Mouse (Mus musculus) kidney, embryonic 16.5 days (tissue): ENCODE measurements around the gene Mypop. TPM values are rescaled to one million over a fixed set of nuclear protein-coding genes. Genes with fewer than 3 reads are reported as not detected.
A peak's percentile ranks its signal among the peaks of the same experiment; 100 is the strongest.

ENCODE experiments used
- ATAC-seq: fragments of 200-750 bp; cut with Nextera tagmentation; 2 replicates; pipeline ENCODE4 v1.8.0; 2017; ENCODE audit warnings: moderate TSS enrichment; ENCODE audit not compliant: low FRiP score, low TSS enrichment
- H3K27ac ChIP-seq: fragments of 300-500 bp; sonication (generic); 2 replicates; pipeline ENCODE4 v1.5.1; 2014; ENCODE audit warnings: low read length
- H3K27me3 ChIP-seq: fragments of 300-500 bp; sonication (generic); 2 replicates; pipeline ENCODE4 v1.6.1; 2014; ENCODE audit warnings: low read length, control low read depth, mixed read lengths; ENCODE audit not compliant: insufficient read depth
- H3K36me3 ChIP-seq: fragments of 300-500 bp; sonication (generic); 2 replicates; pipeline ENCODE4 v1.6.1; 2014; ENCODE audit warnings: low read length, control low read depth, mixed read lengths; ENCODE audit not compliant: insufficient read depth
- H3K4me1 ChIP-seq: fragments of 300-500 bp; sonication (generic); 2 replicates; pipeline ENCODE4 v1.6.1; 2014; ENCODE audit warnings: low read length, control low read depth, mixed read lengths; ENCODE audit not compliant: insufficient read depth
- H3K4me2 ChIP-seq: fragments of 300-500 bp; sonication (generic); replicated peaks from 2 replicates; pipeline ENCODE4 v1.6.1; 2014; ENCODE audit warnings: low read depth, low read length
- H3K4me3 ChIP-seq: fragments of 300-500 bp; sonication (generic); 2 replicates; pipeline ENCODE4 v1.5.1; 2014; ENCODE audit warnings: mild to moderate bottlenecking, low read length
- H3K9ac ChIP-seq: fragments of 300-500 bp; sonication (generic); replicated peaks from 2 replicates; pipeline ENCODE4 v1.6.1; 2014; ENCODE audit warnings: low read length
- H3K9me3 ChIP-seq: fragments of 300-500 bp; sonication (generic); 2 replicates; pipeline ENCODE4 v1.6.1; 2016; ENCODE audit warnings: low read length, control low read depth
- WGBS: fragments of 180-500 bp; shearing (Covaris S2); extraction: QIAGEN DNeasy Blood & Tissue Kit; methylation state at CpG from one replicate; pipeline ENCODE4 v1.1.7; 2014; 5-methylcytosine and 5-hydroxymethylcytosine counted together
- polyA plus RNA-seq: library from polyadenylated mRNA; unstranded; fragments of >200 nt; fragmentation: Nextera tagmentation; extraction: Ambion mirVana; gene quantifications from 2 replicates; pipeline ENCODE4 v1.2.1, GENCODE M21; 2015

Mypop gene
- polyA plus RNA-seq, 1 experiment from 2014 or later = 3.3 TPM

GRCm38 (mm10) chr7:18959446-18959845 is 31.6 kb upstream of the Mypop start:
- peaks cover 31% of the 10 kb centered on the region for H3K4me1 ChIP-seq
- H3K27me3 ChIP-seq = peaks cover 71% of the 10 kb centered on the region
- no peak overlapping the region for H3K4me2 ChIP-seq
- H3K4me3 ChIP-seq = no peak overlapping the region
- WGBS = 48% methylated on average over 8 of the region's 8 CpGs
- no peak for ATAC-seq
- no peaks in the 10 kb centered on the region for H3K9me3 ChIP-seq
- H3K36me3 ChIP-seq = no peaks in the 10 kb centered on the region
- H3K9ac ChIP-seq = no peak overlapping the region
- H3K27ac ChIP-seq = no peak overlapping the region

- H3K9me3 ChIP-seq = no peaks in the 10 kb centered on the region
- H3K27me3 ChIP-seq = peaks cover 82% of the 10 kb centered on the region
- no peak overlapping the region for H3K9ac ChIP-seq
- 2% methylated on average over 17 of the region's 17 CpGs for WGBS
- H3K36me3 ChIP-seq = no peaks in the 10 kb centered on the region
- H3K4me1 ChIP-seq = peaks cover 29% of the 10 kb centered on the region
- ATAC-seq = no peak
- peak overlapping the region; percentile 44 for H3K4me2 ChIP-seq
- H3K4me3 ChIP-seq = peak overlapping the region; percentile 8
- H3K27ac ChIP-seq = no peak overlapping the region
Observed at GRCm38 (mm10) chr7:18962171-18962792, 28.8 kb upstream of the Mypop start.

- Histone ChIP-seq H3K27me3 (peaks cover 81% of the 10 kb centered on the region), H3K4me3 (peak overlapping the region; percentile 8), H3K9me3 (no peaks in the 10 kb centered on the region), H3K4me1 (peaks cover 24% of the 10 kb centered on the region), H3K36me3 (no peaks in the 10 kb centered on the region), H3K27ac (no peak overlapping the region), H3K4me2 (peak overlapping the region; percentile 44), H3K9ac (no peak overlapping the region)
- 4% methylated on average over 20 of the region's 20 CpGs for WGBS
- ATAC-seq = no peak
Observed at GRCm38 (mm10) chr7:18962795-18963194, 28.2 kb upstream of the Mypop start.

GRCm38 (mm10) chr7:18963294-18963843 is 27.7 kb upstream of the Mypop start:
- no peaks in the 10 kb centered on the region for H3K9me3 ChIP-seq
- no peaks in the 10 kb centered on the region for H3K36me3 ChIP-seq
- H3K4me2 ChIP-seq = peak overlapping the region; percentile 44
- peaks cover 21% of the 10 kb centered on the region for H3K4me1 ChIP-seq
- H3K4me3 ChIP-seq = no peak overlapping the region
- peaks cover 80% of the 10 kb centered on the region for H3K27me3 ChIP-seq
- no peak for ATAC-seq
- H3K9ac ChIP-seq = no peak overlapping the region
- 2% methylated on average over 19 of the region's 19 CpGs for WGBS
- H3K27ac ChIP-seq = no peak overlapping the region

GRCm38 (mm10) chr7:18965312-18965711 is 25.7 kb upstream of the Mypop start:
- no peak overlapping the region for H3K27ac ChIP-seq
- no peak overlapping the region for H3K4me3 ChIP-seq
- peaks cover 62% of the 10 kb centered on the region for H3K27me3 ChIP-seq
- no peaks in the 10 kb centered on the region for H3K9me3 ChIP-seq
- H3K4me2 ChIP-seq = no peak overlapping the region
- ATAC-seq = no peak
- no peak overlapping the region for H3K9ac ChIP-seq
- 80% methylated on average over 5 of the region's 5 CpGs for WGBS
- H3K4me1 ChIP-seq = peaks cover 17% of the 10 kb centered on the region
- H3K36me3 ChIP-seq = no peaks in the 10 kb centered on the region

GRCm38 (mm10) chr7:18967603-18968002 is 23.4 kb upstream of the Mypop start:
- Histone ChIP-seq H3K27me3 (peaks cover 39% of the 10 kb centered on the region), H3K27ac (no peak overlapping the region), H3K4me3 (no peak overlapping the region), H3K4me2 (no peak overlapping the region), H3K4me1 (peaks cover 15% of the 10 kb centered on the region), H3K36me3 (no peaks in the 10 kb centered on the region), H3K9ac (no peak overlapping the region), H3K9me3 (0 out of 2 replicates have a peak, but pooled peaks cover 4% of the 10 kb centered on the region)
- 0 out of 2 replicates have a peak, but pooled peaks have one; percentile 43 for ATAC-seq
- WGBS = 8% methylated on average over 8 of the region's 8 CpGs

GRCm38 (mm10) chr7:18970956-18971355 is 20.1 kb upstream of the Mypop start:
- WGBS = 90% methylated on average over 3 of the region's 3 CpGs
- no peak for ATAC-seq

GRCm38 (mm10) chr7:18978381-18978780 is 12.7 kb upstream of the Mypop start:
- ATAC-seq = no peak
- no peak overlapping the region for H3K9ac ChIP-seq
- H3K27me3 ChIP-seq = no peaks in the 10 kb centered on the region
- H3K9me3 ChIP-seq = no peaks in the 10 kb centered on the region
- H3K4me1 ChIP-seq = no peaks in the 10 kb centered on the region
- H3K36me3 ChIP-seq = no peaks in the 10 kb centered on the region
- no peak overlapping the region for H3K4me2 ChIP-seq
- 84% methylated on average over 9 of the region's 9 CpGs for WGBS
- H3K27ac ChIP-seq = no peak overlapping the region
- no peak overlapping the region for H3K4me3 ChIP-seq

More at GRCm38 (mm10) chr7:18970956-18971355, 20.1 kb upstream of the Mypop start:
- no peaks in the 10 kb centered on the region for H3K4me1 ChIP-seq
- H3K4me3 ChIP-seq = no peak overlapping the region
- H3K27ac ChIP-seq = no peak overlapping the region
- peaks cover 7% of the 10 kb centered on the region for H3K27me3 ChIP-seq
- no peak overlapping the region for H3K4me2 ChIP-seq
- no peak overlapping the region for H3K9ac ChIP-seq
- H3K9me3 ChIP-seq = 0 out of 2 replicates have a peak, but pooled peaks cover 4% of the 10 kb centered on the region
- H3K36me3 ChIP-seq = no peaks in the 10 kb centered on the region

- WGBS = 72% methylated on average over 2 of the region's 2 CpGs
- 0 out of 2 replicates have a peak, but pooled peaks cover 6% of the 10 kb centered on the region for H3K27me3 ChIP-seq
- H3K9me3 ChIP-seq = no peaks in the 10 kb centered on the region
- H3K4me2 ChIP-seq = no peak overlapping the region
- no peak overlapping the region for H3K27ac ChIP-seq
- H3K36me3 ChIP-seq = no peaks in the 10 kb centered on the region
- no peak overlapping the region for H3K4me3 ChIP-seq
- ATAC-seq = no peak
- H3K9ac ChIP-seq = no peak overlapping the region
- peaks cover 11% of the 10 kb centered on the region for H3K4me1 ChIP-seq
Observed at GRCm38 (mm10) chr7:18986503-18986902, 4.5 kb upstream of the Mypop start.

- Histone ChIP-seq H3K4me3 (no peak within 1 kb of the TSS), H3K27me3 (0 out of 2 replicates have a peak, but pooled peaks cover 12% of the 10 kb centered on the region), H3K9ac (no peak within 1 kb of the TSS), H3K4me1 (peaks cover 17% of the 10 kb centered on the region), H3K36me3 (no peaks in the 10 kb centered on the region), H3K4me2 (no peak within 1 kb of the TSS), H3K27ac (no peak within 1 kb of the TSS), H3K9me3 (no peaks in the 10 kb centered on the region)
- ATAC-seq = no peak
- WGBS = 37% methylated on average over 2 of the region's 2 CpGs
Observed at GRCm38 (mm10) chr7:18987100-18987499, 3.9 kb upstream of the Mypop start, which contains the start of gene Nanos2. Gene Nanos2, plus strand, starts transcription at chr7:18987400.
